Mouse (Mus musculus): Measurements from ENCODE around the gene Mef2b.

Gene Mef2b

DNA sequence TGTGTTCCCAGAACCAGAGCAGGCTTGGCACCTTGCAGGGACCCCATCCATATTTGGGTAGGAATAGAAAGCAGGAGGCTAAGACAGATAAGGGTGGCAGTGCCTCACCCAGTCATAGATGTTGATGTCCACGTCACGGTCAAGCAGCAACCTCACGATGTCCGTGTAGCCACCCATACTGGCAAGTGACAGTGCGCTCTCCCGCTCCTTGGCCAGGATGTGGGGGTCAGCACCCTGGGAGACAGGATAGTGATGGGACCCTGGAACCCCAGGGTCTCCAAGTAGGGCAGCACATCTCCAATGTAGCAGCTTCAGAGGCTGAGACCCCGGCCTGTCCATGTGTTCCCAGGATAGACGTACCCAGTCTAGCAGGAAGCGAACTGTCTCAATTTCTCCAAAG, 4.6 kb upstream of the Mef2b start:
- DNase-seq = no peak

DNA sequence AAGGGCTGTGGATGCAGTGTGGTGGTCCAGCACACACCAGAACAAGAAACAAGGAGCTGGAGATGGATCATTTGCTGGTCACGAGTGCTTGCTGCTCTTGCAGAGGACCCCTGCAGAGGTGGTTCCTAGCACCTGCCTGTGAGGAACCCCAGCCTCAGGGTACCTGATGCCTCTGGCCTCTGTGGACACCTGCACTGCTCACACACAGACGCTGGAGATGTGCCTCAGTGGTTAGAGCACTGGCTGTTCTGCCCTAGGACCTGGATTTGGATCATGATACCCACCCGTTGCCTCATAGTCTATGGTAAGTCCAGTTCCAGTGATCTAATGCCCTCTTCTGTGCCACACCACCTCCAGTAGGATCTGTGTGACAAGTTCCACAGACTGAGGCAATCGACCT, 2.9 kb upstream of the Mef2b start:
- DNase-seq = no peak

DNA sequence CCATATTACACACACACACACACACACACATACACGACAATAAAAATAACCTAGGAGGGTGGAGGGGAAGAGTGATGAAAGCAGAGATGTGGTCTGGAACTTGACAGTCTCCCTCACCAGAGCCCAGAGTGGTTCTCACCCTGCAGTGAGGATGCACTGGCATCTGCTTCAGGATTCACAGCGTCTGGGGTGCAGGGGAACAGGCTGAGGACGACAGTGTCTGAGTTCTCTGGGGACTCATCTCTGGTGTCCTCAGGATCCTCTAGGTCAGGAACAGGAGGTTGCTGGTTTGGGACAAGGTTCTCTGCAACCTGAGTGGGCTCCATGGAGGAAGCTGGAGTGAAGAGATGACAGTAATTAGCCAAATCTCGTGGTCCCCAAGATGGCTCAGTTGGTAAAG, 1.6 kb upstream of the Mef2b start:
- DNase-seq = no peak

DNA sequence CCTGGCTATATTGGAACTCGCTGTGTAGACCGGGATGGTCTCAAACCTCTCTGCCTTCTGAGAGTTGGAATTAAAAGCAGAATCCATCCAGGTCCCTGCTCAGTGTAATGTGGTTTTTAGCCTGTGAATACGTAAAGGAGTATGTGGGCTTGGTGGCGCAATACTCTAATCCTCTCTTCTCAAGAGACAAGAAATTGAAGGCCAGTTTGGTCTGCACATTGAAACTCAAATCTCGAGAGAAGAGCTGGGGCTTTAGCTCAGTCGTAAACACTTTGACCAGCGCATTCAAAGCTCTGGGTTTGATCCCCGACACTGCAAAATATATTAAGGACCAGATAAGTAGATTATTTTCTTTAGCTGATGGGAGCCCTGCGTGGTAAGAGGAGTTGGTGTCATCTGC, 470 bp downstream of the Mef2b start:
- DNase-seq = no peak

DNA sequence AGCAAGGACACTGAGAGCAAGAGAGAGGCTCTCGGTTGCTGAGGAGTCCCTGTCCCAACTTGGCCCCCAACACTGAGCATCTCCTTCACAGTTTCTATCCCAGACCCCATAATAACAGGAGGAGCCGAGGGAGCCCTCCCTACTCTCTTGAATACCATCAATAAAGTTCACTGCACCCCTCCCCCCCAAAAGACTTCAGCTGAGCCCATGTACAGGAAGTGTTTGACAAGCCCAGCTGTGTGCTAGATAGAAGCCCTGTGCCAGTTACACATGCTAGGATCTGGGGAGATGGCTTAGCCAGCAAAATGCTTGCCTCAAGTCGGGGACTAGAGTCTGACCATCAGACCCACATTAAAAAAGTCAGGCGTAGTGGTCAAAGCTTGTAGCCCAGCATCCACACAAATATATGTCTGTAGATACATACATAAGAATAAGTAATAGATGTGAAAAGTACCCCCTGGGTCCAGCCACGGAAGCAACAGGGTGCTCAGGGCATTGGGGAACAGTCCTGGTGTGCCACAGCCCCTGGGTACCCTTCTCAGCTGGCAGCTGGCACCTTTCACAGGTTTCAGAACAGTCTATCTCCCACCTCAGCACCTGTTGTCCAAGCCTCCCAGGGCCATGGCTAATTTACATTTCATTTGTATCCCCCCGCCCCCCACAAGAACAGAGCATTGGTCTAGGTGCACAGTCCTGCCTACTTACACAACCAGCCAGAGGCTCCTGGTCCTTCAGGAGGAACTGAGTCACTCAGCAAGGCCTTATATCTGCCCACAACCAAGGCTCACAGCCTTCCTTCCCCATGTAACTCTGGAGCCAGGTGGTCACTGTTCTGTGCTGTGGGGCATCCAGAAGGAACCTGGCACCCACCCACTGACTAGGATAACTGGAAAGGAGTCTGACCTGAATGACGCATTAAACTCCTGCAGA, 8.4 kb downstream of the Mef2b start:
- DNase-seq = no peak

DNA sequence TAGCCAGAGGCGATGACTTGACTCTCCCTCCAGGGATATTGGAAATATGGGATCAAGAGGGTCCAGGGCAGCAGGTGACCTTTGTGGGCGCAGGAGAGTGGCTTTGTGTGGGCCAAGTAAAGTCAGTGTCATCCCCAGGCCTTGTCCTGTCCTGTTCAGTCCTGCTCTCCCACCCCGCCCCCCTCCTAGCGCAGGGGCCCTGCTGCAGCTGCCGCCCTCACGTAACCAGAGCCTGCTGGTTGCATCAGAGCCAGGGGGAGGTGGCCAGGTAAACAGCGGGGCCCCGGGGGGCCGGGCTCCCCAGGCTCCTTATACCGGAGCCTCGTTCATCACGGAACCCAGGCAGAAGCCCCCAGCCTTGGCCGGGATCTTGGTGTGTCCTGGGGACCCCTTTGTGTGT, 10.6 kb downstream of the Mef2b start:
- no peak for DNase-seq

DNA sequence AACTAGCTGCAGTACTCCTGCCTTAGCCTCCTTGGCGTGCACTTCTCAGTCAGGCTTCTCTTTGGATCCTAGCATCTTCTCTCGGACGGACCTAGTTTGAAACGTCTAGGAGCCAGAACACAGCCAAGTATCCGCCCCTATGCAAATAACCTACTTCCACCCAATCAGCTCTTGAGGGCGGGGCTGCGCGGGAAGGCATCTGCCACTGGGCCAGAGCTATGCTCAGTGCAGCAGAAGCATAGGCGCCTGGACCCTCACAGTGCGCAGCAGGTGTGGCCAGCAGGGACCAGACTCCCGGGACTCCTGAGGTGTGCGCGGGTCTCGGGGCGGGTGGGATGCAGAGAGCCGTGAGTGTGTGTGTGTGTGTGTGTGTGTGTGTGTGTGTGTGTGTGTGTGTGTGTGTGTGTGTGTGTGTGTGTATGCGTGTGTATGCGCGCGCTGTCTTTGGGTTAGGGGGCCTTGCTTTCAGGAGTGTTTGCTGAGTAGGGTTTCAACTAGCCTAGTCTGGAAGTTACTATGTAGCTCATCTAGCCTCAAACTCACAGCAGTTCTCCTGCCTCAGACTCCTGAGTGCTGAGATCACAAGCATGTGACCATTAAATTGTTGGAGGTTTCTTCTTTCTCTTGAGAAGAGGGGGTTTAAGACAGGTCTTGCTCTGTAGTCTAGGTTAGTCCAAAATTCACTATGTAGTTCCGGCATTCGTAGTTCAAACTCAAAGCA, 13.2 kb downstream of the Mef2b start:
- DNase-seq = no peak

DNA sequence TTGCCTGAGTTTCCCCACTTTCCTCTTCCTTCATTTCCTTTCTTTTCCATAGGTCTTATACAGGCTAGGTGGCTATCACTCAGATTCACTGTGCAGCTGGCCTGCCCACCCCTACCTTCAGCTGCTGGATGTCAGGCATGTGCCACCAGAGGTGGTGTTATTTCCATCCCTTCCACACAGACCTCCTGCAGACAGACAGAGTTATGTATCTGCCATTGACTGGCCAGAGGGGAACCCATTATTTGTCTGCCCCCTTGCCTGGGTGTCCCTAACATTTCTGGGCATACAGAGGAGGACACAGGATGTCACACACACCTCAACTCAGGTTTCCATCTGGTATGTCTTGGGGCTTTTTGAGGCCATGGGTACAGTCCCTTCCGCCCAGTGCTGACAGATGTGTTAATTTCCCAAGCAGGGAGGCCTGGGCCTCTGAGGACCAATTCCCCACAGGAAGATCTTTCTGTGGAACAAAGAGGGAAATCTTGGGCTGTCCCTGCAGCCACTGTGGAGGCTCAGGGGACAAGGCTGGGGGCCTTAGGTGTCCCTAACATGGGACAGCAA, 17.8 kb downstream of the Mef2b start:
- DNase-seq = no peak

DNA sequence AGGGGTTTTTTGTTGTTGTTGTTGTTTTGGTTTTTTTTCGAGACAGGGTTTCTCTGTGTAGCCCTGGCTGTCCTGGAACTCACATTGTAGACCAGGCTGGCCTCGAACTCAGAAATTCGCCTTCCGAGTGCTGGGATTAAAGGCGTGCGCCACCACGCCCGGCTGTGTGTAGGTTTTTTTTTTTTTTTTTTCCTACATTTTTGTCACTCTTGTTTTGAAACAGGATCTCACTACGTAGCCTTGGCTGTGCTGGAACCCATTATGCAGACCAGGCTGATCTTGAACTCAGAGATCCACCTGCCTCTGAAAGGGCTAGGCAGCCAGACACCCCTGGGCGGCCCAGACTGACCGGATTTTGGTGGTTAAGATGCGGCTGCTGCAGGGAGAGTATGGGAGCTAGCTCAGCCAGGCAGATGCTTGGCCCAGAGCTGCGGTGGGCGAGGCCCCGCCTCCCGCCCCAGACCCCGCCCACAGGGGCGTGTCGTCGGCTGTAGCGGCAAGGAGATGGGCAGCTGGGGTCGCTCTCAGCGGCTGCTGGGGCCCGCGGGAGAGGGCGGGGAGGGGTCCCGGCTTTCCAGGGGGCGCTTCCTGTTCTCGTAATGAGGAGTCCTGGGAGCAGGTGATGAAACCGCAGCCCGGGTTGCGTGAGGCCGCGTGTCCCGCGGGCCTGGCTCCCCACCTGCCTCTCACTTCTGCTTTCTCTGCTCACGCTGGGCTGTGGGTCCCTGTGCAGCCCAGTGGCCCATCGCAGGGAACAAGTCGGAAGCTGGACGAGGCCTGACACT, 18.8 kb downstream of the Mef2b start:
- DNase-seq = peak; percentile 44

DNA sequence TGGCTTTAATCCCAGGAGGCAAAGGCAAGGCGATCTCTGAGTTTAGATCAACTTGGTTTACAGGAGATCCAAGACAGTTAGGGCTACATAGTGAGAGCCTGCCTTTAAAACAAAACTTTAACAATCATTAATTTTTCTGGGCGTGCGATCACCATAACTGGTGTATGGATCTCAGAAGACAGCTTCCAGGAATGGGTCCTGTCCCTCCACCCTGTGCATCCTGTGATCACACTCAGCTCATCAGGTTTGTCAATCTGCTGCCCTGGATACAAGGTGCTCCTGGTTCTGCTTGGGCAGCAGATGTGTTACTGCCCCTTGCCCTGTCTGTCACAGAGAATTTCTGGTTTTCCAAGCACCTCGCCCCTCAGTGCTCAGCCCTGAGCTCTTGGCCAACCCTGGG, 19.7 kb downstream of the Mef2b start:
- DNase-seq = no peak

DNA sequence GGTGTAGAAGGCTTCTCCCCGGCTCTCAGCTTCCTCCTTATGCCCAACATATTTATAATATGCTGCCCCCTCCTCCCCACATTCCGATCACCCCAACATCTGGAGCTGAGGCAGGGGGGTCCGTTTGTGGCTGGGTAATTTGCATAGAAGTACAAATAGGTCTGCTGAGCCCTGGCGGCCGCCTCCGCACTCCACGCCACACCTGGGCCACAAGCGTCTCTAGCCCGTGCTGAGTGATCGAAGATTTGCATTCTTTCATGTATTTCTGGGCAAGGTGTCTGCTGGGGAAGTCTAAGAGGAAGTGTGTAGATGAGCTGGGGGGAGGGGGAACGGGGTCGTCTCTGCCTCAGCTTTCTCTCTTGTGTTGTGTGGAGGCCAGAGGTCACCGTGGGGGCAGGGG, 20.5 kb downstream of the Mef2b start:
- no peak for DNase-seq

DNA sequence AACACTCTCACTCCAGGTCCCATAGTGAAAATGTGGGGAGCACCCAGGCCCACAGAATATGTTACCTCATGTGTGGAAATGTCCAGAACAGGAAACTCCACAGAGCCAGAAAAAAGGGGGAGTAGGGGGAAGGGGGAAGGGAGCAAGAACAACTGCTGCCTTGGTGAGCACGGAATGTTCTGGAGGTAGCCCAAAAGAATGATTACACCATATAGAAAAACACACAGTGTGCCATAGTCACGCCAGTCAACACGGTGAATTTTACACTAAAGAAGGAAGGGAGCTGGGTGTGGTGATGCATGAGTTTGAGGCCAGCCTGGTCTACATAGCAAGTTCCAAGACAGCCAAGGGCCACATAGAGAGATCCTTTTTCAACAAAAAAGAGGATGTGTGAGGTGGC, 23.8 kb downstream of the Mef2b start:
- no peak for DNase-seq

DNA sequence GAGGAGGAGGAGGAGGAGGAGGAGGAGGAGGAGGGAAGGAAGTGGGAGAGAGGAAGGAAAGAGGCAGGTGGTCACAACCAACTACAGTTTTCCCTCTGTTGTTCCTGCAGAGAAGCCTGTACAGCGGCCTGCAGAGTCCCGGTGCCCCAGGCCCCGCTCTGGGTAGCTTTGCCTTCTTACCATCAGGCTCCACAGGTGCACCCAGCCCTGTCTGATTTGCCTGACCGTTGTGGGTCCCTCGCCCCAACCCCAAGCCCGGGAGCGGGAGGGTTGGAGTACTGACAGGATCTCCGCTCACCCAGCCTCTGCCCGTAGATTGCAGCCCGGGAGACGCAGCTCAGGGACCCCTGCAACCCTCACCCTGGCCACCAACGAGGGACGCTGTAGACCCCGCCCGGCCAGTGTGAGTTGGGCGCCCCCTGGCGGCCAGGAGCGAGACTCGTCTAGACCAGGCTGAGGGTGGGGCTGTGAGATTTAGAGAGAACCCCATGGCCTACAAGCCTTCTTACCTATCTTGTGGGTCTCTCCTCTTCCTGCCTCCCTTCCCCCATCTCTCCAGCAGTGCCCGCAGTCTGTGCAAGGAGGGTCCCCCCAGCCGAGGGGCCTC, 27.1 kb downstream of the Mef2b start:
- peak; percentile 52 for DNase-seq

DNA sequence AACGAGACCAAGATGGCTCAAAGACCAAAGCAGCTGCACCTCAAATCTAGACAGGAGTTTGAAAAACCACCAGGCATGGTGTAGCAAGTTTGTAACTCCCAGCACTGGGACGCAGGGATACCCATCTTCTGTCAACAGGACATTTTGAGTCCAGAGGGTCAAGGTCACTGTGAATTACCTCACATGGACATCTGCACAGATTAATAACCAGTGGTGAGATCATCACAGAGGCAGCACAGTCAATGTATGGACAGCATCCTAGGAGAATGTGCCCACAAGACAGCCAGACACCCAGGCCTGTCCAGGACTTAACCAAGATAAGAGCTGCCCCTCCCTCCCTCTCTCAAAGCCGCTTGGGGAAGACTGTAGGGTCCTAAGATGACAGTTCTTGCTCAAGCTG, 30.6 kb downstream of the Mef2b start:
- DNase-seq = no peak

DNA sequence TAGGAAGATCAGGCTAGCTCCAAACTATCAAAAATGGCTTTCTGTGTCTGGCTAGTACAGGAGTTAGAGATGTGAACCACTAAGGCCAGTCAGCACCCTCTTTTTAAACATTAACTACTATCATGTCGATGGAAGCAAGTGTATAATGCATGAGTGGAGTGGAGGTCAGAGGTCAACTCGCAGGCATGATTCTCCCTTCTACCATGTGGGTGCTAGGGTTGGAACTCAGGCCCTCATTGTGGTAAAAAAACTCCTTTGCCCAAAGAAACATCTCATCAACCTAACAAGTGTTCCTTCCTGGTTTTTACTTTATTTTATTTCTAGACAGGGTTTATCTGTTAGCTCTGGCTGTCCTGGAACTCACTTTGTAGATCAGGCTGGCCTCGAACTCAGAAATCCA, 31.2 kb downstream of the Mef2b start:
- no peak for DNase-seq

DNA sequence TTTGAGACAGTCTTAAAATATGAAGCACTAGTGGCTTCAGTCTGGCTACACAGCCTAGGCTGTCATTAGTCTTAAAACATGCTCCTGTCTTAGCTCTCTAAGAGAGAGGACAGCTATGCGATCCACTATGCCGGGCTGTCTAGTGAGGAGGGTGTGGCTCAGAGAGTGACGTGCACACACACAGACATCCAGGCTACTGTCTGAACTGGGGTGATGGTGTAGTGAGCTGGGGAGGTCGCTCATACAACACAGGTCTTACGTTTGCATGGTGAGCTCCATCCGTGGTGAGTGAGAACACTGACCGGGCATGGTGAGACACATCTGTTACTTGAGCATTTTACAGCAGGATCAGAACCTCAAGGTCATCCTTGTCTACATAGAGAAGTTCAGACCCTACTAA, 31.7 kb downstream of the Mef2b start:
- DNase-seq = no peak

DNA sequence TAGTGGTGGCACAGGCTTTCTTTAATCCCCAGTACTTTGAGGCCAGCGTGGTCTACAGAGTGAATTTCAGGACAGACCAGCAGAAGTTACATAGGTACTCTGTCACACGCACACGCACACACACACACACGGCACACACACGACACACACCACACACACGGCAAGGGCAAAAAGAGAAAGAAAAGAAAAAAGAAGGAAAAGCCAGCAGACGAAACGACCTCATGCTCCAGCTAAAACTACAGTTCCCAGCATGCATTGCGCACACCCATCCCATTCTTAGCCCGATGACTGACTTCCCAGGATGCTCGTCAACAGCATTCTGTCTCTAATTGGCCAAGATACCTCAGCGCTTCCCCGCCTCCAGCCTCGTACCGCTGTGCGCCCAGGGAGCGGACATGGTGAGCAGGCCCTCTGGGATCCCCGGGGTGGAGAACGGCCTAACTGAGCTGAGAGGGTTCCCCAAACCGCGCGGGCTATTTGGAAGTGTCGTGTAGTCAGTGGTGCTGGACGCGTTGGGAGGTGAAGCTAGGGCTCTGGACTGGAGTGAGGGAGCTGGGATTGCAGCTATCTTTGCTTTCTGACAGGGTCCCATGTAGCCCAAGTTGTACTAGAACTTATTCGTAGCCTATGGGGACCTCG, 32.7 kb downstream of the Mef2b start, which contains the start of gene Tmem161a:
TSS of gene Tmem161a (plus strand) at position 314 of the 639 bp plus-strand sequence.
- DNase-seq = peak; percentile 93

DNA sequence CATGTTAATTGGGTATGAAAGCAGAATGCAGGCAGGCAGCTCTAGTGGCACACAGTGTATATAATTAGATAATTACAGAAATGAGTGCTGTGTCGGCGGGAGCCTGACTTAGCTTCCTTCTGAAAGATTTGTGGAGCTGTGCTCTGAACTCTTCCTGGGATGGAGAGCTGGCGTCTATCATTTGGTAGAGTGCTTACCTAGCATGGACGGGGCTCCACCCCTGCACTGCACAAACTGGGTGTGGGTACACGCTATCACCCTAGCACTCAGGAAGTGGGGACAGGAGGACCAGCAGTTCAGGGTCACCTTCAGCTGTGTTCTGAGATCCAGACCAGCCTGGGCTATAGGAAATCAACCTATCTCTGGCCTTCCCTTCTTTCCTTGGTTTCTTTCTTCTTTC, 33.8 kb downstream of the Mef2b start:
- DNase-seq = no peak

DNA sequence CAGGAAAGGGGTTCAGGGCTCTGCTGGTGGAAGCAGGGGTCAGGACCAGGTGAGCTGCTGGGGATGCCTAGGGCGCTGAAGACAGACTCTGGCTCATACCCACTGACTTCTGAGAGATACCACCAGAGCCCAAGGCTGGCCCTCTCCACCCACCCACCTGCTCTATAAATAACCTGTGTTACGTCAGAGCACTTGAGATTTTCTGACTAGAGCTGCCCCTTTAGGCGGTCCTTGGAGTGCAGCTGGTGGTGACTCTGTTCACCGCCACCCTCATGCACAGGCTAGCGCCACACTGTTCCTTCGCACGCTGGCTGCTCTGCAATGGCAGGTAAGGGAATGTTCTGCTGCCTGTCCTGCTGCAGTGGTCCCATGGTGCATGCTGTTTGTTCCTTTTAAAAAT, 34.6 kb downstream of the Mef2b start:
- no peak for DNase-seq

DNA sequence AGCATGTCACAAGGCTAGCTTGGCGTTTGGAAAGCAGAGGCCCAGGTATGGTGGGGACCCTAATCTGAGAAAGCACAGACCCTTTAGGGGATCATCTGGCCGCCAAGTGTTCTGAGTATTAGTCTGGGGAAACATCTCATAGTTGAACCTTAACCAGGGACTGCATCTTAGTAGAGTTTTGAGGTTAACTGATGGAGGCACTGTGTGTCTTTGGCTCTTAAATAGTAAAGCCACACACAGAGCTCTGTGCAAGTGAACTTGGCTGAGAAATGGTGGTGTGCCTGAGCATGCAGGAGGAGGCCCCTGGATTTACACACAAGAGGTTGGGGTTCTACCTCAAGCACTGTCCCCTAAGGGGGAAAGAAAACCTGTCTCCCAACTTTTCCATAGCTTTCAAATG, 38.7 kb downstream of the Mef2b start:
- no peak for DNase-seq

DNA sequence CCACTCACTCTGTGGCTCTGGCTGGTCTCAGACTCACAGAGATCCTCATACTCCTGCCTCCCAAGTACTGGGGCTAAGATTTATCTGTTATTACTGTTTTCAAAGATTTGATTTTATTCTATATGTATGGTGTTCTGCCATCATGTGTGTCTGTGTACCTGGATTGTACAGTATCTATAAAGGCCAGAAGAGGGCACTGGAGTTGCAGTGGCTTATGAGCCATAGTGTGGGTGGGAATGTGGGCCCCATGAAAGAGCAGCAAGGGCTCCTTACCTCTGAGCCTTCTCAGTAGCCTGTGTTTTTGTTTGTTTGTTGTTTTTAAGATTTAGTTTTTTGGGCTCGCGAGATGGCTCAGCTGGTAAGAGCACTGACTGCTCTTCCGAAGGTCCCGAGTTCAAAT, 39.6 kb downstream of the Mef2b start:
- DNase-seq = no peak

DNA sequence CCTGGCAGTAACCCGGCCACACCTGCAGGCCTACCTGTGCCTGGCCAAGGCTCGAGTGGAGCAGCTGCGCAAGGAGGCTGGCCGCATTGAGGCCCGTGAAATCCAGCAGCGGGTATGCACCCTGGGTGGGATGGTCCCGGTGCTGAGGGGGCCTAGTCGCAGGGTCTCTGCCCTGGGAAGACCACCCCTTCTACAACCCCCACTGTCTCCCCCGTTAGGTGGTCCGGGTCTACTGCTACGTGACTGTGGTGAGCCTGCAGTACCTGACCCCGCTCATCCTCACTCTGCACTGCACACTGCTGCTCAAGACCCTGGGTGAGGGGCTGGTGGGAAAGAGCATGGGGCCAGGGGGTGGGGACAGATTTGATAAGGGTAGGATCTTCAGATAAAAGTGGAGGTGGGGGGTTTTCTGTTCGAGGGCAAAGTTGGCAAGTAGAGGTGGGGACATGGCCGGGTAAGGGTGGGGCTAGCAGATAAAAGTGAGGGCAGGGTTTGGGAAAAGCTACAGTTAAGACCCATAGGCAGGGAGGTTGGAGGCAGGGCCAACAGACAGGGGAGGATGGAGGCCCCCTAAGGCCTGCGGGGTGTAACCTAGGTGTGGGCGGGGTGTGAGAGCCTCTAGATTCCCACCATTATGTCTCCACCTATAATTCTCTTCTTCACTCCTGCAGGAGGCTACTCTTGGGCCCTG, 41.8 kb downstream of the Mef2b start:
- no peak for DNase-seq
